Mouse (Mus musculus) embryonic facial prominence, embryonic 13.5 days (tissue): ENCODE results near the gene Hoxc13. TPM values are rescaled to one million over a fixed set of nuclear protein-coding genes. Genes with fewer than 3 reads are reported as not detected.

Source experiments
- ATAC-seq: fragments of 200-750 bp; cut with Nextera tagmentation; 2 replicates; pipeline ENCODE4 v1.8.0; 2017; ENCODE audit warnings: low read depth; ENCODE audit not compliant: insufficient number of reproducible peaks, insufficient read depth, low FRiP score, low TSS enrichment
- H3K27ac ChIP-seq: fragments of 300-500 bp; sonication (generic); 2 replicates; pipeline ENCODE4 v1.5.1; 2015; ENCODE audit warnings: moderate library complexity, mild to moderate bottlenecking, inconsistent platforms
- H3K27me3 ChIP-seq: fragments of 300-500 bp; sonication (generic); 2 replicates; pipeline ENCODE4 v1.6.1; 2015; ENCODE audit warnings: mild to moderate bottlenecking, inconsistent platforms
- H3K36me3 ChIP-seq: fragments of 300-500 bp; sonication (generic); 2 replicates; pipeline ENCODE4 v1.6.1; 2015; ENCODE audit warnings: mild to moderate bottlenecking, inconsistent platforms
- H3K4me1 ChIP-seq: fragments of 300-500 bp; sonication (generic); 2 replicates; pipeline ENCODE4 v1.6.1; 2015; ENCODE audit warnings: inconsistent platforms
- H3K4me2 ChIP-seq: fragments of 300-500 bp; sonication (generic); 2 replicates; pipeline ENCODE4 v1.6.1; 2015; ENCODE audit warnings: moderate library complexity, mild to moderate bottlenecking, inconsistent platforms
- H3K4me3 ChIP-seq: fragments of 300-500 bp; sonication (generic); 2 replicates; pipeline ENCODE4 v1.5.1; 2015; ENCODE audit warnings: mild to moderate bottlenecking, inconsistent platforms
- H3K9ac ChIP-seq: fragments of 300-500 bp; sonication (generic); 2 replicates; pipeline ENCODE4 v1.6.1; 2015; ENCODE audit warnings: mild to moderate bottlenecking, inconsistent platforms
- H3K9me3 ChIP-seq: fragments of 300-500 bp; sonication (generic); 2 replicates; pipeline ENCODE4 v1.6.1; 2016; ENCODE audit warnings: inconsistent platforms
- WGBS: fragments of 180-500 bp; shearing (Covaris S2); methylation state at CpG from one replicate; pipeline ENCODE4 v1.1.7; 2015; ENCODE audit warnings: mixed read lengths; 5-methylcytosine and 5-hydroxymethylcytosine counted together
- microRNA-seq: library from miRNA; unstranded; fragments of <30 nt; microRNA quantifications from one replicate; pipeline ENCODE4, GENCODE M21; 2016
- polyA plus RNA-seq: library from polyadenylated mRNA; unstranded; fragments of >200 nt; fragmentation: Nextera tagmentation; extraction: Ambion mirVana; gene quantifications from 2 replicates; pipeline ENCODE4 v1.2.1, GENCODE M21; 2015

Gene Hoxc13
- polyA plus RNA-seq, 1 experiment from 2014 or later: 1.1 TPM

GRCm38 (mm10) chr15:102977423-102977974, 56.6 kb downstream of the Hoxc13 start:
- Histone ChIP-seq H3K9ac (no peak overlapping the region), H3K27me3 (peaks cover 100% of the 10 kb centered on the region), H3K27ac (no peak overlapping the region), H3K4me1 (peaks cover 7% of the 10 kb centered on the region), H3K36me3 (no peaks in the 10 kb centered on the region), H3K4me2 (no peak overlapping the region; the same call in 1 of the 2 replicates), H3K9me3 (no peaks in the 10 kb centered on the region), H3K4me3 (0 out of 2 replicates have a peak overlapping the region, but pooled peaks have one; percentile 6)
- no peak for ATAC-seq
- 1% methylated on average over 16 of the region's 16 CpGs for WGBS

Small RNA genes lying within 50 kb of the gene (microRNA-seq; reads per million reads assigned to microRNA genes)
- gene Mir196a-2: 7.0 reads per million, percentile 23 among the genes with 10 or more reads in this experiment

Other genes starting within 250 kb of the Hoxc13 start
- gene Atp5g2, start 248.8 kb upstream of the Hoxc13 start, polyA plus RNA-seq: 52.6 and 56.3 TPM in 2 replicates
- gene Calcoco1, start 198.9 kb upstream of the Hoxc13 start, polyA plus RNA-seq: 53.4 and 62.8 TPM in 2 replicates
- not detected in 2 replicates for gene Hoxc12, start 15.7 kb downstream of the Hoxc13 start, polyA plus RNA-seq
- gene Hoxc11, start 33.3 kb downstream of the Hoxc13 start, polyA plus RNA-seq: not detected in 2 replicates
- gene Hoxc10, start 45.7 kb downstream of the Hoxc13 start, polyA plus RNA-seq: 0.10 TPM in 1 of 2 replicates, not detected in the other
- 1.1 and 1.8 TPM in 2 replicates for gene Hoxc5, start 46.3 kb downstream of the Hoxc13 start, polyA plus RNA-seq
- not detected in 2 replicates for gene Hoxc9, start 55.3 kb downstream of the Hoxc13 start, polyA plus RNA-seq
- not detected in 2 replicates for gene Hoxc8, start 69.5 kb downstream of the Hoxc13 start, polyA plus RNA-seq
- not detected in 2 replicates for gene Hoxc6, start 77.2 kb downstream of the Hoxc13 start, polyA plus RNA-seq
- 0.73 and 1.7 TPM in 2 replicates for gene Hoxc4, start 97.8 kb downstream of the Hoxc13 start, polyA plus RNA-seq
- gene Smug1, start 246.0 kb downstream of the Hoxc13 start, polyA plus RNA-seq: 16.1 and 16.4 TPM in 2 replicates